Mouse (Mus musculus) bone marrow, adult 2 months (tissue): Measurements from ENCODE around the gene Ubald2.
A peak's percentile ranks its signal among the peaks of the same experiment; 100 is the strongest.

ENCODE experiments used
- CTCF ChIP-seq: fragments of 200-500 bp; IDR thresholded peaks from 2 replicates; pipeline ENCODE4 v1.5.1; 2011; ENCODE audit warnings: low read length, control low read depth; ENCODE audit not compliant: control insufficient read depth, insufficient read depth
- POLR2A ChIP-seq: fragments of 200-500 bp; IDR thresholded peaks from 2 replicates; pipeline ENCODE4 v1.6.1; 2011; ENCODE audit warnings: low read depth, mild to moderate bottlenecking, control low read depth, low read length, borderline replicate concordance; ENCODE audit not compliant: control insufficient read depth

DNA sequence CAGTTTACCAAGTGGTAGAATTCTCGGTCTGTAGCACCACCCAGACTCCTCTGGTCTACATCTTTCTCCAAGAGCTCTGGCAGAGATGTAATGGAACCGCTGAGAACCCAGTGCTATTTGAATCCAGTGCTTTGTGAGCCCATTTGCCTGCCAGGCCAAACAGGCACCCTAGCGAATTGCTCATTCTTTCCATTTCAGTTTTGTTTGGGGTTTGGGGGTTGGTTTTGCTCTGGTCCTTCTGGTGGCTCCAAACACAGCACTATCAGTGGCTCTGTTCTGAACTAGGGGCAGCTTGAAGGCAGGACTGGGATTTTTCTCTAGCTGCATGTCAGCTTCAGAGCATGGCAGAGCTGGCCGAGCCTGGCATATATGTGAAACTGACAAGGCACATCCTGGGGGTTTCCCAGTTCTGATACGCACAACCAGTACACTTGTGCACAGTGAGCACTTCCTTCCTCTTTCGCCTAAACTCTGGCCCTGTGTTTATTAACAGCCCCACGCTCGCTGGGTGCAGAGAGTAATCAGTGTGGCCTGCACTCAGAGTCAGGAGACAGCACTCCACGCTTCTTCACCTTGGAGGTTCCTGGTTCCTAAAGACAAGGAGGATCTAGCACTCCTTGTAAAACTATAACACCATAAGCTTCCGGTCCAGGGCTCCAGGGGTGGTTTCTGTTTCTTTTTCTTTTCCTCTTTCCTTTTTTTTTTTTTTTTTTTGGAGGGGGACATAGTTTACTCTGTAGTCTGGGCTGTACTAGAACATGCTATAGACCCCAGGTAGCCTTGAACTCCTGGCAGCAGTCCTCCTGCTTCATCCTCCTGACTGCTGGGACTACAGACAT, 9.9 kb upstream of the Ubald2 start:
- no peak for TF ChIP-seq CTCF
- TF ChIP-seq POLR2A, result peak; percentile 17; the same call in 1 of the 2 replicates
